ENCODE assay signal across 18 mouse cellular contexts in the genomic region with DNA sequence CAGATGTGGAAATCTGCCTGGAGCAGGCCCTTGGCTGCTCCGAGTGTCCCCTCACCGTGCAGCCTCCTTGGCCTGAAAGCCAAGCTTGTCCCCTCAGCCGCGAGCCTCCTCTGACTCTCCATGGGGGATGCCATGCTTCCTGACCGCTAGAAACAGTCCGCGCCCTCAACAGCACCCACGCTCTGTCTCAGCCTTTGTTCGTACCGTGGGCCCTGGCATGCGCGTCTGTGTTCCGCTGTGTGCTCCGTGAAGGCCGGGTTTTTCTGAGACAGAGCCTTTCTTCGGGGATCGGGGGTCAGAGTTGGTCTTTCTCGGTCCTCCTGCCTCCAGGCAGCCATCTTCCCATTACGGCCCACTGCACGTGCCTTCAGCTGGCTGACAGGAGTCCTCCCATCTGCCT. TPM values are rescaled to one million over a fixed set of nuclear protein-coding genes. Genes with fewer than 3 reads are reported as not detected.
A peak's percentile ranks its signal among the peaks of the same experiment; 100 is the strongest.
DNase-seq lines count a peak whose midpoint lies in the region; ATAC-seq and TF ChIP-seq lines count a peak whose summit lies in the region.
"Had no signal": no experiment of that assay in that cellular context is flagged by ENCODE, and none has a peak within 500 bp of the region (broad histone marks: within the 10 kb centered on the region; RNA-seq: fewer than 3 reads in every experiment).

No protein-coding gene starts in this region.

- no peak for ATAC-seq in hindbrain, embryonic 11.5 days (ENCODE audit: low FRiP score)
- ATAC-seq in forebrain, postnatal 0 days: peak; percentile 46; the same call in 1 of the 2 replicates
- ATAC-seq in midbrain, embryonic 15.5 days (replicated peaks): no peak

- no peak for TF ChIP-seq CTCF in ES-Bruce4 (IDR thresholded peaks at IDR 0.05; ENCODE audit: low read depth, low read length)
- no peak for TF ChIP-seq CTCF in forebrain, postnatal 0 days (IDR thresholded peaks at IDR 0.05; ENCODE audit: low read depth)

- H3K4me3 ChIP-seq in hindbrain, embryonic 10.5 days: no peak overlapping the region
- H3K4me3 ChIP-seq in hindbrain, embryonic 11.5 days (ENCODE audit: low read depth, low read length): no peak overlapping the region
- peak overlapping the region; percentile 34 for H3K4me3 ChIP-seq in ES-Bruce4 (ENCODE audit: low read depth, low read length)
- H3K4me3 ChIP-seq in forebrain, postnatal 0 days (ENCODE audit: low read depth, low read length): no peak overlapping the region
- H3K4me3 ChIP-seq in midbrain, embryonic 15.5 days: no peak overlapping the region
- H3K4me3 ChIP-seq: heart, embryonic 12.5 days; limb, embryonic 15.5 days had no signal

- no peak overlapping the region for H3K4me2 ChIP-seq in hindbrain, embryonic 11.5 days (replicated peaks; ENCODE audit: low read depth, low read length)
- no peak overlapping the region for H3K4me2 ChIP-seq in forebrain, postnatal 0 days (ENCODE audit: low read depth)
- H3K4me2 ChIP-seq in midbrain, embryonic 15.5 days: peak overlapping the region; percentile 28
- H3K4me2 ChIP-seq: heart, embryonic 12.5 days; limb, embryonic 15.5 days had no signal

- 53% methylated on average over 20 of the region's 20 CpGs for WGBS in hindbrain, embryonic 10.5 days
- WGBS in hindbrain, embryonic 11.5 days: 50% methylated on average over 20 of the region's 20 CpGs
- WGBS in forebrain, postnatal 0 days: 50% methylated on average over 20 of the region's 20 CpGs
- WGBS in midbrain, embryonic 15.5 days: 38% methylated on average over 20 of the region's 20 CpGs

- H3K27me3 ChIP-seq in hindbrain, embryonic 10.5 days (ENCODE audit: insufficient read depth, poor library complexity, severe bottlenecking): peaks cover 49% of the 10 kb centered on the region
- no peaks in the 10 kb centered on the region for H3K27me3 ChIP-seq in hindbrain, embryonic 11.5 days (ENCODE audit: control insufficient read depth, insufficient read depth, low read length)
- H3K27me3 ChIP-seq in ES-Bruce4 (ENCODE audit: control insufficient read depth, insufficient read depth, low read length, poor library complexity, severe bottlenecking): no peaks in the 10 kb centered on the region
- H3K27me3 ChIP-seq in forebrain, postnatal 0 days (ENCODE audit: insufficient read depth, low read length): no peaks in the 10 kb centered on the region
- no peaks in the 10 kb centered on the region for H3K27me3 ChIP-seq in midbrain, embryonic 15.5 days (replicated peaks)

- no peak overlapping the region for H3K9ac ChIP-seq in hindbrain, embryonic 11.5 days (ENCODE audit: low read depth, low read length)
- peak overlapping the region; percentile 7 for H3K9ac ChIP-seq in ES-Bruce4 (ENCODE audit: low read depth, poor library complexity, severe bottlenecking)
- H3K9ac ChIP-seq in forebrain, postnatal 0 days: no peak overlapping the region
- H3K9ac ChIP-seq in midbrain, embryonic 15.5 days: peak overlapping the region; percentile 13; the same call in 1 of the 2 replicates
- H3K9ac ChIP-seq: heart, embryonic 12.5 days; limb, embryonic 15.5 days had no signal

- no peak for TF ChIP-seq POLR2A in ES-Bruce4 (IDR thresholded peaks at IDR 0.05; ENCODE audit: insufficient read depth, low read length)

- no peaks in the 10 kb centered on the region for H3K36me3 ChIP-seq in hindbrain, embryonic 10.5 days
- no peaks in the 10 kb centered on the region for H3K36me3 ChIP-seq in hindbrain, embryonic 11.5 days (ENCODE audit: control insufficient read depth, insufficient read depth, low read length)
- no peaks in the 10 kb centered on the region for H3K36me3 ChIP-seq in ES-Bruce4 (ENCODE audit: control insufficient read depth, insufficient read depth, low read length, poor library complexity, severe bottlenecking)
- no peaks in the 10 kb centered on the region for H3K36me3 ChIP-seq in forebrain, postnatal 0 days (ENCODE audit: insufficient read depth)
- H3K36me3 ChIP-seq in midbrain, embryonic 15.5 days (replicated peaks): no peaks in the 10 kb centered on the region
- H3K36me3 ChIP-seq: G1E; heart, embryonic 12.5 days; limb, embryonic 15.5 days had no signal

- no peak for DNase-seq in hindbrain, embryonic 10.5 days (ENCODE audit: low spot score)
- DNase-seq in hindbrain, embryonic 11.5 days (ENCODE audit: low spot score): no peak
- no peak for DNase-seq in forebrain, postnatal 0 days
- no peak for DNase-seq in yolk sac, embryonic 10.5 days (ENCODE audit: low spot score)
- no peak for DNase-seq in urinary bladder, adult 18-20 months (ENCODE audit: low spot score in 2 of 2)
- DNase-seq in urinary bladder, postnatal 36 days (ENCODE audit: low spot score in 2 of 2): no peak
- DNase-seq: adrenal gland, postnatal 10 days; cerebellum, postnatal 10 days; lung, adult 18-20 months had no signal

- H3K9me3 ChIP-seq in hindbrain, embryonic 10.5 days: no peaks in the 10 kb centered on the region
- no peaks in the 10 kb centered on the region for H3K9me3 ChIP-seq in hindbrain, embryonic 11.5 days (ENCODE audit: control insufficient read depth, low read length)
- H3K9me3 ChIP-seq in ES-Bruce4 (replicated peaks; ENCODE audit: control insufficient read depth, insufficient read depth, low read length, poor library complexity, severe bottlenecking): no peaks in the 10 kb centered on the region
- H3K9me3 ChIP-seq in forebrain, postnatal 0 days (ENCODE audit: low read length): no peaks in the 10 kb centered on the region
- no peaks in the 10 kb centered on the region for H3K9me3 ChIP-seq in midbrain, embryonic 15.5 days
- H3K9me3 ChIP-seq: G1E; heart, embryonic 12.5 days; limb, embryonic 15.5 days had no signal

- TF ChIP-seq EP300 in ES-Bruce4 (IDR thresholded peaks at IDR 0.05; ENCODE audit: insufficient read depth, low read depth, low read length): no peak

- H3K27ac ChIP-seq in hindbrain, embryonic 10.5 days: peak overlapping the region; percentile 59; the same call in 1 of the 2 replicates
- no peak overlapping the region for H3K27ac ChIP-seq in hindbrain, embryonic 11.5 days (ENCODE audit: low read depth, low read length)
- H3K27ac ChIP-seq in ES-Bruce4 (ENCODE audit: insufficient read depth, low read length): no peak overlapping the region
- no peak overlapping the region for H3K27ac ChIP-seq in forebrain, postnatal 0 days (ENCODE audit: low read depth, low read length)
- peak overlapping the region; percentile 31 for H3K27ac ChIP-seq in midbrain, embryonic 15.5 days
- H3K27ac ChIP-seq: kidney, postnatal 0 days; limb, embryonic 15.5 days; macrophage had no signal

- H3K4me1 ChIP-seq in hindbrain, embryonic 10.5 days (replicated peaks): peaks cover 43% of the 10 kb centered on the region
- H3K4me1 ChIP-seq in hindbrain, embryonic 11.5 days (replicated peaks; ENCODE audit: control insufficient read depth, insufficient read depth, low read length): 0 out of 2 replicates have a peak, but pooled peaks cover 2% of the 10 kb centered on the region
- peaks cover 4% of the 10 kb centered on the region for H3K4me1 ChIP-seq in ES-Bruce4 (ENCODE audit: control insufficient read depth, insufficient read depth, low read length)
- H3K4me1 ChIP-seq in forebrain, postnatal 0 days (ENCODE audit: insufficient read depth): peaks cover 5% of the 10 kb centered on the region; the same call in 1 of the 2 replicates
- H3K4me1 ChIP-seq in midbrain, embryonic 15.5 days: peaks cover 56% of the 10 kb centered on the region
- H3K4me1 ChIP-seq: heart, embryonic 12.5 days had no signal

RNA-seq across cellular contexts. Expression of a gene that starts 12.9 kb away (rescaled TPM):
- 0.62 and 3.2 TPM in 2 replicates for polyA plus RNA-seq in hindbrain, embryonic 10.5 days (2016; fragmentation: Nextera tagmentation; extraction: Ambion mirVana)
- 4.5 and 6.4 TPM in 2 replicates for polyA plus RNA-seq in hindbrain, embryonic 11.5 days (2014; fragmentation: Nextera tagmentation; extraction: Ambion mirVana)
- not detected in 2 replicates for polyA plus RNA-seq in ES-Bruce4 (2011; ENCODE audit: insufficient read depth, insufficient read length, low read depth, missing spikeins)
- 90.0 and 113 TPM in 2 replicates for total RNA-seq in forebrain, postnatal 0 days (2014; rRNA removed)
- 21.5 and 25.9 TPM in 2 replicates for polyA plus RNA-seq in forebrain, postnatal 0 days (2015; fragmentation: Nextera tagmentation; extraction: Ambion mirVana)
- polyA plus RNA-seq in midbrain, embryonic 15.5 days (2015; fragmentation: Nextera tagmentation; extraction: Ambion mirVana): 28.3 and 33.3 TPM in 2 replicates
- total RNA-seq: G1E; gastrocnemius, adult 8-10 months had no signal
- polyA plus RNA-seq: G1E; heart, embryonic 12.5 days; macrophage; spleen, adult 2 months had no signal

Comparison
In these comparisons a context has a peak if more than half of its experiments do, and no peak if none do; other contexts are left out.
1. H3K27ac ChIP-seq: peak in hindbrain, embryonic 10.5 days (single experiment) and midbrain, embryonic 15.5 days (single experiment); none in hindbrain, embryonic 11.5 days (single experiment), ES-Bruce4 (single experiment) and forebrain, postnatal 0 days (single experiment).
2. H3K9ac ChIP-seq: peak in ES-Bruce4 (single experiment) and midbrain, embryonic 15.5 days (single experiment); none in hindbrain, embryonic 11.5 days (single experiment) and forebrain, postnatal 0 days (single experiment).